Mouse (Mus musculus) kidney, postnatal 0 days (tissue): ENCODE results near the gene Setd1b. TPM values are rescaled to one million over a fixed set of nuclear protein-coding genes. Genes with fewer than 3 reads are reported as not detected.
A peak's percentile ranks its signal among the peaks of the same experiment; 100 is the strongest.

ENCODE experiments used
- ATAC-seq: fragments of 200-750 bp; cut with Nextera tagmentation; replicated peaks from 2 replicates; pipeline ENCODE4 v1.8.0; 2017; ENCODE audit warnings: low read depth, moderate number of reproducible peaks, moderate TSS enrichment, moderate library complexity; ENCODE audit not compliant: low FRiP score
- DNase-seq: peaks from one replicate; pipeline ENCODE4 v3.0.0-alpha.2; 2016; ENCODE audit warnings: low spot score
- H3K27ac ChIP-seq: fragments of 300-500 bp; sonication (generic); 2 replicates; pipeline ENCODE4 v1.5.1; 2014; ENCODE audit warnings: mild to moderate bottlenecking
- H3K27me3 ChIP-seq: fragments of 300-500 bp; sonication (generic); 2 replicates; pipeline ENCODE4 v1.6.1; 2014; ENCODE audit warnings: low read length, mixed read lengths; ENCODE audit not compliant: insufficient read depth
- H3K36me3 ChIP-seq: fragments of 300-500 bp; sonication (generic); 2 replicates; pipeline ENCODE4 v1.6.1; 2014; ENCODE audit warnings: low read length, mixed read lengths; ENCODE audit not compliant: insufficient read depth
- H3K4me1 ChIP-seq: fragments of 300-500 bp; sonication (generic); replicated peaks from 2 replicates; pipeline ENCODE4 v1.6.1; 2014; ENCODE audit warnings: antibody characterized with exemption, low read length, mixed read lengths; ENCODE audit not compliant: insufficient read depth
- H3K4me2 ChIP-seq: fragments of 300-500 bp; sonication (generic); 2 replicates; pipeline ENCODE4 v1.6.1; 2014; ENCODE audit warnings: mild to moderate bottlenecking, low read length, moderate library complexity, mixed read lengths
- H3K4me3 ChIP-seq: fragments of 300-500 bp; sonication (generic); replicated peaks from 2 replicates; pipeline ENCODE4 v1.5.1; 2014; ENCODE audit warnings: low read depth, low read length
- H3K9ac ChIP-seq: fragments of 300-500 bp; sonication (generic); 2 replicates; pipeline ENCODE4 v1.6.1; 2014; ENCODE audit warnings: low read depth, low read length
- H3K9me3 ChIP-seq: fragments of 300-500 bp; sonication (generic); replicated peaks from 2 replicates; pipeline ENCODE4 v1.6.1; 2016; ENCODE audit warnings: low read length, inconsistent platforms, mixed read lengths
- CTCF ChIP-seq: IDR thresholded peaks from 2 replicates; pipeline ENCODE4 v1.5.1; 2016; ENCODE audit warnings: antibody characterized with exemption, low read depth, mild to moderate bottlenecking, moderate library complexity
- WGBS: fragments of 180-500 bp; shearing (Covaris S2); extraction: QIAGEN DNeasy Blood & Tissue Kit; methylation state at CpG from one replicate; pipeline ENCODE4 v1.1.7; 2014; 5-methylcytosine and 5-hydroxymethylcytosine counted together
- polyA plus RNA-seq: library from polyadenylated mRNA; unstranded; fragments of >200 nt; fragmentation: Nextera tagmentation; extraction: Ambion mirVana; gene quantifications from 2 replicates; pipeline ENCODE4 v1.2.1, GENCODE M21; 2015

Setd1b gene
- polyA plus RNA-seq, 1 experiment from 2014 or later, result 7.0 TPM

GRCm38 (mm10) chr5:123116080-123116479, 25.9 kb upstream of the Setd1b start:
- 56% methylated on average over 8 of the region's 8 CpGs for WGBS
- Histone ChIP-seq H3K27me3 (no peaks in the 10 kb centered on the region), H3K9me3 (no peaks in the 10 kb centered on the region), H3K27ac (no peak overlapping the region), H3K36me3 (no peaks in the 10 kb centered on the region), H3K4me1 (no peaks in the 10 kb centered on the region), H3K9ac (no peak overlapping the region), H3K4me2 (no peak overlapping the region), H3K4me3 (no peak overlapping the region)
- ATAC-seq, result no peak
- no peak for DNase-seq
- TF ChIP-seq CTCF, result no peak

GRCm38 (mm10) chr5:123117257-123117656, 24.7 kb upstream of the Setd1b start:
- no peak overlapping the region for H3K4me3 ChIP-seq
- H3K4me2 ChIP-seq, result no peak overlapping the region
- no peaks in the 10 kb centered on the region for H3K4me1 ChIP-seq
- H3K27ac ChIP-seq, result no peak overlapping the region
- ATAC-seq, result peak; percentile 44; the same call in 1 of the 2 replicates
- no peaks in the 10 kb centered on the region for H3K27me3 ChIP-seq
- TF ChIP-seq CTCF, result peak; percentile 94
- H3K36me3 ChIP-seq, result no peaks in the 10 kb centered on the region
- peak; percentile 84 for DNase-seq
- H3K9ac ChIP-seq, result no peak overlapping the region
- H3K9me3 ChIP-seq, result no peaks in the 10 kb centered on the region
- WGBS, result 19% methylated on average over 10 of the region's 10 CpGs

GRCm38 (mm10) chr5:123117773-123118172, 24.2 kb upstream of the Setd1b start:
- ATAC-seq, result no peak

GRCm38 (mm10) chr5:123118826-123119225, 23.2 kb upstream of the Setd1b start:
- Histone ChIP-seq H3K4me1 (no peaks in the 10 kb centered on the region), H3K27me3 (no peaks in the 10 kb centered on the region), H3K9me3 (no peaks in the 10 kb centered on the region), H3K4me3 (no peak overlapping the region), H3K36me3 (no peaks in the 10 kb centered on the region), H3K9ac (no peak overlapping the region), H3K4me2 (no peak overlapping the region), H3K27ac (no peak overlapping the region)
- DNase-seq, result no peak
- 65% methylated on average over 10 of the region's 10 CpGs for WGBS
- ATAC-seq, result no peak
- no peak for TF ChIP-seq CTCF

More at GRCm38 (mm10) chr5:123117773-123118172, 24.2 kb upstream of the Setd1b start:
- no peaks in the 10 kb centered on the region for H3K9me3 ChIP-seq
- no peak for DNase-seq
- H3K36me3 ChIP-seq, result no peaks in the 10 kb centered on the region
- H3K4me1 ChIP-seq, result no peaks in the 10 kb centered on the region
- no peak overlapping the region for H3K27ac ChIP-seq
- TF ChIP-seq CTCF, result no peak
- no peak overlapping the region for H3K4me3 ChIP-seq
- no peaks in the 10 kb centered on the region for H3K27me3 ChIP-seq
- WGBS, result 73% methylated on average over 8 of the region's 8 CpGs
- no peak overlapping the region for H3K9ac ChIP-seq
- H3K4me2 ChIP-seq, result no peak overlapping the region

DNA sequence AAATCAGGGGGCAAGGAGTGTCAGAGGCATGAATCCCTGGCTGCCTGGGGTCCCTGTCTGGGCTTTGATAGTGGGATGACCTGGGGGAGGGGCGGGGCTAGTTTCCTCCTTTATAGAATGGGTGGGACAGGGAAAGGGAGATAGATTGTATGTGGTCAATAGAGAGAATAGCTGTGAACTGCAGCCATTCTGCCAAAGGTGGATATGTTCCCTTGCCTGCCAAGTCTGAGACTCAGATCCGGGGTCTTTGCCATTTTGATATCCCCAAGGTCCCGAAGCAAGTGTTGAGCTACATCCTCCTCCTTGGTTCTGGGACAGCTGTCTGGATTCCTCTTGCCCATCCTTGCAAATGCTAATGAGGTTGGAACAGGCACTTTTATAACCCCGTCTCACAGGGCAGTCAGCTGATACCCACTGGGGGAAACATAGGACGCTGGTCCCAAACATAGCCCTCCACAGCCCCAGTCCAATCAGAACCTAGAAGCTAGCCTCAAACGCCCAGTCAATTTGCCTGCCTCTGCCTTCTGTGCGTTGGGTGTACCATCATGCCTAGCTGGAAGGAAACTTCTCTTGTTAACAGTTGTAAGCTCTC, 21.3 kb upstream of the Setd1b start:
- Histone ChIP-seq H3K9me3 (no peaks in the 10 kb centered on the region), H3K27ac (no peak overlapping the region), H3K9ac (no peak overlapping the region), H3K4me1 (no peaks in the 10 kb centered on the region), H3K4me3 (no peak overlapping the region), H3K36me3 (no peaks in the 10 kb centered on the region), H3K4me2 (no peak overlapping the region), H3K27me3 (no peaks in the 10 kb centered on the region)
- WGBS, result 60% methylated on average over 7 of the region's 7 CpGs
- no peak for ATAC-seq
- no peak for DNase-seq
- TF ChIP-seq CTCF, result no peak

- Histone ChIP-seq H3K27ac (no peak overlapping the region), H3K36me3 (no peaks in the 10 kb centered on the region), H3K4me2 (no peak overlapping the region), H3K4me1 (no peaks in the 10 kb centered on the region), H3K27me3 (no peaks in the 10 kb centered on the region), H3K9me3 (no peaks in the 10 kb centered on the region), H3K9ac (no peak overlapping the region), H3K4me3 (no peak overlapping the region)
- WGBS, result 93% methylated on average over 4 of the region's 4 CpGs
- no peak for ATAC-seq
- peak; percentile 59 for TF ChIP-seq CTCF
- DNase-seq, result no peak
Measured at GRCm38 (mm10) chr5:123122181-123122580, 19.8 kb upstream of the Setd1b start.

DNA sequence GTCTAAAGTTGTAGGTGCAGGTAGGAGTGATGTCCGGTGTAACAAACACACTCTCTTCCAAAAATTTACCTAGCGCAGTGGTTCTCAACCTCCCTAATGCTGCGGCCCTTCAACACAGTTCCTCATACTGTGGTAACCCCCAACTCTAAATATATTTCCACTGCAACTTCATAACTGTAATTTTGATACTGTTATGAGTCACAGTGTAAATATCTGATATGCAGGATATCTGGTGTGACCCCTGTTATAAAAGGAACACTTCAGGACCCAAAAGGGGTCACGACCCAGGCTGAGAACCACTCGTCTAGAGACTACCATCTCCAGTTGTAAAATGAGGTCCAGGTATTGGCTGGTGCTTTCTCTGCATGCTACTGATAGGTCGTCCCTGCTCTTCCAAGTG, 16.9 kb upstream of the Setd1b start:
- no peak for ATAC-seq

More for the DNA sequence above, 16.9 kb upstream of the Setd1b start:
- Histone ChIP-seq H3K4me1 (no peaks in the 10 kb centered on the region), H3K4me3 (no peak overlapping the region), H3K27ac (no peak overlapping the region), H3K4me2 (no peak overlapping the region), H3K27me3 (no peaks in the 10 kb centered on the region), H3K9me3 (no peaks in the 10 kb centered on the region), H3K9ac (no peak overlapping the region), H3K36me3 (no peaks in the 10 kb centered on the region)
- no peak for DNase-seq
- WGBS, result 77% methylated on average over 6 of the region's 6 CpGs
- TF ChIP-seq CTCF, result no peak
